Mouse (Mus musculus) layer of hippocampus, adult 18-20 months (tissue): ENCODE results near the gene Blm. TPM values are rescaled to one million over a fixed set of nuclear protein-coding genes. Genes with fewer than 3 reads are reported as not detected.
"Not testable (repeated sequence)": the region's sequence is repeated elsewhere in the genome, so short reads cannot be mapped to it uniquely, and the experiment has no call there.

Experiments used
- DNase-seq, 2 experiments: peaks; one replicate each; pipeline ENCODE4 v3.0.0; 2022; ENCODE audit warnings: low spot score in 2 of 2
- total RNA-seq, 2 experiments: library from RNA; stranded (reverse); gene quantifications; 2 replicates each; pipeline ENCODE4 v1.2.3; 2021

Blm gene
- total RNA-seq, 2 experiments from 2014 or later, result 3.0 to 3.2 TPM

DNA sequence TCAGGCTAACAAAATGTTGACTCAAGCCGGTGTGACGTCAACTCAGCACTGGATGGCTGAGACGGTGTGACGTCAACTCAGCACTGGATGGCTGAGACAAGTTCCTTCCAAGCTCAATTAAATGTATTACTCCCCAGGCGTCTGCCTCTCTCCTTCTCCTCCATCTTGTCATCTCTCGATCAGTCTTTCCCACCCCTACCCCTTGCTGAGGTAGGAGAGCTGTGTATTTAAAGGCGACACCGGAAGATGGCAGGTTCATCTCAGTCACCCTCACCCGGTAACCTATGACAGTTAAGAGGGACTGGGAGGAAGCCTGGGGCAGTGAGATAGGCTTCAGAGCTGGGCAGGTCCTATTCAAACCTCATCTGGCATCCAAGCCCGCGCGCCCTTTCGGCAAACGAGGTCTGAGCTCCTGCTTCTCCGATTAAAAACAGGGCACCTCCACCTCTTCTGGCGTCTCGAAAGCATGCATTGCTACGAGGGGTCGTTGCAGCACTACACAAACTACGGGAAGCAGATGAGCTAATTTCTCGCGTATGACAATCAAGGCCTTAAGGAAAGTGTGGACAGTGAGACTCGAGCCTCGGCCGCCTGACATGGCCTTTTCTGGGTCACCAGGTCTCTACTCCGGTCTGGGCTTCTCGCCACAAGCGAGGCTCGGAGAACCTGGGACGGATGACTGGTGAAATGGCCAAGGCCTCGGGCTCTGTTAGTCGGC lies 469 bp downstream of the Blm start:
- DNase-seq, result no peak

DNA sequence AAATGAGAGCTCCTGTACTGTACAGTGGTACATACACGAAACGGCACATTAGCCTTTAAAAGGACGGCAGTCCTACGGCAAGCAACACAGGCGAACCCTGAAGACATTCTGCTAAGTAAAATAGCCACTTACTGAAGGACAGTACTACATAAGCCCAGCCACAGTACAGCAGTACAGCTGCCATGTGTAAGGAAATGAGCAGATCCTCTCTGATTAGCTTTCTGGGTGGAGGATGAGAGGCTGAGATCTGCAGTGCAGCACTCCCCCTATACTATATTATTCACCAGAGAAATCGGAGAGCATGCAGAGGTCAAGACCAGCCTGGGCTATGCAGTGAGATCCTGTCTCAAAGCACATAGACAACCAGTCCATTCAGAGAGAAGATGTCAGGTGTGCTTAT lies 3.8 kb downstream of the Blm start:
- no peak for DNase-seq

DNA sequence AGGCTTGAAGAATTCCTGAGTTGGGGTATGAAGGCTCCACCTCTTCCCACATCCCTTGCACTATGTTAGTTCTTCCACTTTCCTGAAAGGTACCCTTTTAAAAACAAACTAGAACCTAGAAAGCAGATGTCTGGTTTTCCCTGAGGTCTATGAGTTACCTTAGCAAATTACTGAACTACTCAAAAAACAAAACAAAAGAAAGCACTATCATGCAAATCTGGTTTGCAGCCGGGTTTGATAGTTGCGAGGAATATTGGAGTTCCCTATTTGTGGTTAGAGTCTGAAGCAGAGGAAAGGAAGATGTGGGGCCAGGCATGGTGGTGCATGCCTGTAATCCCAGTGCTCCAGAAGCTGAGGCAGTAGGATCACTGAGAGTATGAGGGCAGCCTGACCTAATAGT lies 4.3 kb downstream of the Blm start:
- DNase-seq, result no peak

DNA sequence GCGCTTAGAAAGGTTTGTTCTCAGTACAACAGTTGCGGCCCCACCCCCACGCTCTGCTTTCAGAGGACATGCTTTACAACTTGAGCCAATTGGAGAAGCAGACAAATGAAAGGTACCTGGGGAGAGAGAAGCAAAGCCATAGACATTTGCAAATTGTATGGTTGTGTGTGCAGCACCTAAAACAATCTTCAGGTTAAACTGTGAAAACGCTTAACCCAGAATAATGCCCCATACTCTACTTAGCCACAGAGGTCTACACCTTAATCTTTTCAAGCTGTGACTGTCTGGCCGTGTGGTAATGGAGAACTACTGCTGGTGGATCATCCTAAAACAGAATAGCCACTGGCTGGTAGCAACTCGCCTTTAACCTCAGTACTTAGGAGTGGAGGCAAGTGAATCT lies 8.2 kb downstream of the Blm start:
- DNase-seq, result no peak

DNA sequence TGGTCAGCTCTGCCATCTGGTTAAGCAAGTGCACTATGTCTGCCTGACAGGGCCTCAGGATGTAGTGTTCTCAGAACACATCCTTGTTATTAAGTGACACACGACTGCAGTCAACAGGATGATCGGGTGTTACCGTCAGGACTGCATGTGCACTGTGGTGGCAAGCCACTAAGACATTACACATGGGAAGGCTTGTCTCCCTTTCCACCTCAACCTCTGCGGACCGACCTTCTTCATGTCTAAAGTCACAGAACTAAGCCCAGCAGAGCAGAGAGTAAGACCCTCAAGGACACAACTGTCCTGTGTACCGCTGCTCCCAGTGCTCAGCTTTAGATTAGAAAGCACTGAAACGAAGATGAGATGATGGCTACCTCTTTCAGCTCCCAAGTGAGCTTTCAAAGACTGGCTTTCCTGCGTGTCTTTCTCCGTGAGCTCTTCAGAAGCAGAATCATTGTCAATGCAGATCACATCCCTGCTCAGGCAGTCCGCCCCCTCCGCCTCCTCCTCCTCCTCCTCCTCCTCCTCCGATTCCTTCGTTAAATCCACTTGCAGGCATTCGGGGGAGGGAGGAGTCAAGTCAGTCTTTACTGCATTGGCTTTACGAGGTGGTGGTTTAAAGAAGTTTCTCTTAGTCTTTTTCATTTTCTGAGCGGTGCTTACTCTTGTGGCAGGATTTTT lies 22.4 kb downstream of the Blm start:
- no peak for DNase-seq

DNA sequence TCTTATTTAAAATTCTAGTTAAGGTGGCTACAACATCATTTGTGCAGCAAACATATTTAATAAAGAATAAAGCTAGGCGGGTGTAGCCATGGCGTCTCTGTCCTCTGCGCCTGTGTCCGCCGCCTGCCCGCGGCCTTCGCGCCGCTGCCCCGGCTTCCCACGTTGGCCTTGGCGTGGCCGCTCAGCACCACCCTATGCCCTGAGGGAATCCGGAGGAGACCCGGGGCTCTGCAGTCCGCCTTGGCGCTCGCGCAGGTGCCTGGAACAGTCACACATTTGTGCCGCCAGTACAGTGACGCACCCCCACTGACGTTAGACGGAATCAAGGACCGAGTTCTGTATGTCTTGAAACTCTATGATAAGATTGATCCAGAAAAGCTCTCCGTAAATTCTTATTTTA lies 27.2 kb downstream of the Blm start:
- DNase-seq, result not testable (repeated sequence)

DNA sequence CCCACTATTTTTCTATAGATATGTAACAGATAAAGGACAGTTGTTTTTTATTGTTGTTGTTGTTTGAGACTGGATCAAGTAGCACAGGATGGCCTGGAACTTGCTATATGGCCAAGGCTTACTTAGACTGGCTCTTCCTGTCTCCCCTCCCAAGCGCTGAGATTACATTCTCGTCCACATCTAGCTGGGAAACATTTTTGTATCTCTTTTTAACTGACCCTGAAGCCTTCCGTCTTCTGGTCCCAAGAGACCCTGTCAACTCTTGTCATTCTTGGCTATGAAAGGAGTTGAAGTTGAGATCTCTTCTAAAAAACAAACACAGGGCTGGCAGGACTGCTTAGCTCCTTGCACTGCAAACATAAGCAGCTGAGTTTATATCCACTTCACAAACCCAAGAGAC lies 28.9 kb downstream of the Blm start:
- DNase-seq, result no peak

DNA sequence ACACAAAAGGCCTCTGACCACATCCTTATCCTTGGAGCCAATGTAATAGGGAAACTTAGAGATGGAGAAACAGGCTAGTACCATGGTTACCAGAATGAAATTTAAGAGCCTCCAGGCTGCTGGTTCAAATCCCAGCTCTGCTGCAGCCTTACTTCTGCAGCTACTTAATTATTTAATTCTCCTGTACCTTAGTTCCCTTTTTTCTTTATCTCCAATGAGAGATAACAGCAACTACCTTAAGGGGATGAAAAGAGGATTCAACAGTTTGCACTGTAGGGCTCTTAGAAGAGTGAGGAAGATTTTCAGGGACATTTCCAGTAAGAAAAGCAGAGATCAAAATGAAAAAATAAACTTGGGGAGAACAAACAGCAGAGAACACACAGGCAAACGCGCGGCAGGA lies 30.0 kb downstream of the Blm start:
- DNase-seq, result no peak

DNA sequence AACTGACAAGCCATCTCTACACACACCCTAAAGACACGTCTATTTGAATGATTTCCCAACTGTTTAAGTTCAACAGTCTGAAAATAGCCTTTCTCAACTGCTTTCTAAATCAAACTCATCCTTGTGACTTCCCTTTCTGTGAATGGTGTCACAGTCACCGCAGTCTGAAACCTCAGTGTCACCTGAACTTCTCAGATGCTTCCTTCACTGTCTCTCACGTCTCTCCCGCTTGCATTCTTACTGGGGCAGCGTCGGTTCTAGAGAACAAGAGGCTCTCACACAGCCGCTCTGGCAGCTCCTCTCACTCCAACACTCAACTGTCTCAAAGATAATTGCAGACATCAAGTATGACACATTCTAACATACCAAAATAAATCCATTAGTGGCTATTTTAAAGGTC lies 33.9 kb downstream of the Blm start:
- no peak for DNase-seq

DNA sequence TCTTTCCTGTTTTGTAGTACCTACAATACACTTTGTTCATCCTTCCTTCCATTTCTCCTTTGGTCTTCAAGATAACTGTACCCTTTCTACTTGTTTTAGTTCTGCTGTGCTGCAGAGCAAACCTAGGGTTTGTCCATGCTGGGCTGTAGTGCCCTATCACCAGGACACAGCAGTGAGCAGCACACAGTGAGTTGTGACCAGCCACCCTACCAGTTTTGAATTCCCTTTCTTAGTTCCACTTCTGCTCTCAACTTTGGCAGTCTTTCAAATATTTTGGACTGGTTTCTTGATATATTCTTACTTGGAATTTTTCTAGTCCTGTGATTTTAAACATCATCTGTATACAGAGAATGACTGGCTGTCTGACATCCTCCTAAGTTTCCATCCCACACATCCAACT lies 34.8 kb downstream of the Blm start:
- DNase-seq, result no peak

DNA sequence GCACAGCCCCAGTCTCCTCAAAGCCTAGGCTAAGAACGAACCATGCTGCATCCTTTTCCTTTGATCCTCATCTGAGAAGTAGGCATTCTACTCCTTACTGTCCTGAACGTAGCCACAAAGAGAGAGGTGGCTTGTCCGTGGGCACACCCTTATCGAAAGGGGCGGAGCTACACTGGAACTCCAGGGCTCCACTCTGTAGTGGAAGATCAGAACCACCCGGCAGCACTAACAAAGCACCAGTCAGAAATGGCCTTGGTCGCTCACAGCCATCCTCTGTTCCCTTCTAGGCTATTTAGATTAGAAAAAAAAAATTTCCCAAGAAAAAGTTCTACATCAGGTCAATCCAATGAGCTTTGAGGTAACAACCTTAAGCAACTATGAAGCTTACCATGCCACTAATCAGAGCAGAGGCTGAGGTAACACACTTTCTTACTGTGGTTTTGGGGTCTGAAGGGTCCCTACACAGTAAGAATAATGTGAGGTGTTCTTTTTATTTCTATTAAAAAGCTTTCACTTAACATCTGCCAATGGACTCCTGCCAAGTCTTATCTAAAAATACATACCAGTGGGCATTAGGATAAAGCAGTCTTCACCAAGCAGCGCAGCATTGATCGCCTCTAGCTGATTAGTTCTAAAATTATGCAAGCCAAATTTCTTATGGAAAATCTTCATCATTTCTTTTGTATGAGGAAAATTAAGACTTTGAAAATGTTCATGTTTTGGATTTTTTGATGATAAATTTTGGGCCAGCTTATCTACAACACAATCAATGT lies 35.5 kb downstream of the Blm start:
- no peak for DNase-seq

DNA sequence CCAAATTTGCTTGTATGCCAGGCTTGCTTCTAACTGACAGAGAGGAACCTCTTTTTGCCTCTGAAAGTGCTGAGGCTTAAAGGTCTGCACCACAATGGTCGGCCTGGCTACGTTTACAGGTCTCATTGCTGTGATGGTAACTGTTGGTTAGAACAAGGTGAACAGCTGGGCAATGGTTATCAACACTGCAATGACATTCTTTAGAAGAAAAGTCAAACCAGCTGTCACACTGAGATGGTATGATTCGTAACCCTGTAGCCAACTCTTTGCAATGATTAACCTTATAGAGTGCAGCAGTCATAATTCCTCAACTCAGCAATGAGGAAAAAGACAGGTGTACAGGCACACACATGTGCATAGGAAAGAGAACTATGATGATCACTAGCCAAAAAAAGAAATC lies 38.3 kb downstream of the Blm start:
- DNase-seq, result no peak

DNA sequence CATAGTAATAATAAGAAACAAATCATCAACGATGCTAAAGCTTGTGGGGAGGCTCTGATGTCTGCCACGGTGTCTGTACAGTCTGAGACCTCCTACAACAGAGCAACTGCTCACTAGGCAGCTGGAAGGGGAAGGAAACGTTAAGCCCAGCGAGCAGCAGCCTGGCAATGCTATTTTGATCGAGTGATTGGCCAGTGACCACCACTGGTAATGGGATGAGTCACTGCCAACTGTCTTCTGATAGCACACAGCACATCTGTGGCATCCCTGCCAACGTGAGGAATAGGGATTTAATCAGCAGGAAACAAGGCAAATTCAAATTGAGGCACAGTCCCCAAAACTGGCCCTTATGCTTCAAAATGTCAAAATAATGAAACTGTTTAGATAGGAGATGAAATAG lies 39.7 kb downstream of the Blm start:
- DNase-seq, result no peak

DNA sequence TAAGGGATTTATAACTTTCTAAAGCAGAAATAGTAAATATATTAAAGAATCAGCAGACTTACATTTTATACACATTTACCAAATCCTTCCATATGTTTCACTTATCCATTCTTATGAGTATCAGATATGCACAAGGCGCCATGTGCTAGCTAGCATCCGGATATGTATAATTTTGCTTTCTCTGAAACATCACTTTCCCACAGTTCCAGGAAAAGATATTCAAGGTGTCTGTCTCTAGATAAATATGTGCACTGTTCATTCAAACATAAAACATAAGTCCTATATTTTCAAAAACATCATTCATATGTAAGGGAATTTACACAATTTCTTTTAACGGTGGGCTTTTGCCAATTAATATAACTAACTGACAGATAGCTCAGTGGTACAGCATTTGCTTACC lies 42.9 kb downstream of the Blm start:
- DNase-seq, result no peak

DNA sequence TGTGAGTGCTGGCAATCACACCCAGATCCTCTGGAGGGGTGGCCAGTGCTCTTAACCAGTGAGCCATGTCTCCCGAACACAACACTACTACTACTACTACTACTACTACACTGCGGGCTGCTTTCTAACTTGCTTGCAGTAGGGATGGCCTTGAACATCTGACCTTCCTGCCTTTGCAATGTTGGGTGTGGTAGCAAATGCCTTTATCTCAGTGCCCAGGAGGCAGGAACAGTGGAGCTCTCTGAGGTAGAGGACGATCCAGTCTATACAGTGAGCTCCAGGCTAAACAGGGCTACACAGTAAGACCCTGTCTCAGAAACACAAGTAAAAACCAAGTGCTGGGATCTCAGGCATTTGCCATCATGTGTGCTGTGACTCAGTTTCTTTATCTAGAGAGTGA lies 43.8 kb downstream of the Blm start:
- no peak for DNase-seq

DNA sequence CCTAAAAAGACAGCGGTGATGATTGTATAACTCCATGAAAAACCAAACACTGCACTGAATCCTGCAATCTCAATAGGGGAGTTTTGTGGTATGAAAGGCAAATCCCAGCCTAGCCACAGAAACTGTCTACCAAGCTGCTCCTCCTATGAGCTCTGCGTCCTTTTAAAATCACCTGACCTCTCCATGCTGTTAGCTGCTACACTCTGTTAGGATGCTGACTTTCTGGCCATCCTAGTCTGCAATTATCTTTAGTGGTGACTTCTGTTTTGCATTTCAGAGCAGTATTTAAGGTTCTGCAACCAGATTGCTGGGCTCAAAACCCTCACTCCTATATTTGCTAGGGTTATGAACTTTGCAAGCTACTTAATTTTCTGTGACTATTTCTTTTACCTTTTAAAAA lies 44.6 kb downstream of the Blm start:
- no peak for DNase-seq

DNA sequence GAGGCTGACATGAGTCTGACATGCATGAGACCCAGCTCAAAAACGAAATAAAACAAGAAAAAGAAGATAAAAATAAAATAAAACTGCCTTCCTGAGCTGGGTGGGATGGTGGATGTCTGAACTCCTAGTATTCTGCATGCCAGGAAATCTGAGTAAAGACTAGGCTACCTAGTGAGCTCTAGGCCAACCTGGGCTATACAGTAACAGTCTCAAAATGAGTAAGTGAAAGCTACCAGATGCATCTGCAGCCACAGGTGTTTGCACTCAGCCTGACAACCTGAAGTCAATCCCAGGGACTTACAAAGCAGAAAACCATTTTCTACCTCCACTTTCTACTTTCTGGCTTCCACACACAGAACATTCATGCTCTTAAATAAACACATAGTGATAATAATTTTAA lies 45.5 kb downstream of the Blm start:
- no peak for DNase-seq

DNA sequence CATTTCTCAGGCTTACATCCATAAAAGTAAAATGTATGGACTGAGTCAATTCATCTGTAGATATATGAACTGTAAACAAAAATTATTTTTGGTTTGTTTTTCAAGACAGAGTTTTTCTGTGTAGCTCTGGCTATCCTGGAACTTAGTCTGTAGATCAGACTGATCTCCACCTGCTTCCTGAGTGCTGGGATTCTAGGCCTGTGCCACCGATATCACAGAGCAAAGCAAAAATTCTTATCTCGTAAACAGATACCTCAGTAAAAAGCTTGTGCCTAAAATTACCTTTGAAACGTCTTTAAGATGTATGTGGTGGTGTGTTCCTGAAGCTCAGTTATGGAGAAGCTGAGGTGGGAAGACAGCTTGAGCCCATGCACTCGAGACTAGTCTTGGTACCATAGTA lies 47.7 kb downstream of the Blm start:
- DNase-seq, result no peak

DNA sequence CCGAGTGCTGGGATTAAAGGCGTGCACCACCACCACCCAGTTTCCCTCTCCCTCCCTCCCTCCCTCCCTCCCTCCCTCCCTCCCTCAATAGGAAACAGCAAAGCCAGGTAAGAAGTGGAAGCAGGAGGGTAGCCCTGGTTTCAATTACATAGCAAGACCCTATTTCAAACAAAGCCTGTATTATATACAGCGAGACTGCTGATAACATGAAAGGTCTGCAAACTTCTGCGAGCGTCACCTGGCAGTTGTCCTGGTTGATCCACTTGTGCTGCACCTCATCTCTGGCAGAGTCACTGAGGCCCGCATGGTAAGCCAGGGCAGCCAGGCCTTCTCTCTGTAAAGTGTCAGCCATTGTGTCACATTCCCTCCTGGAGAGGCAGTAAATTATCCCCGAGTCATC lies 54.8 kb downstream of the Blm start:
- DNase-seq, result no peak

DNA sequence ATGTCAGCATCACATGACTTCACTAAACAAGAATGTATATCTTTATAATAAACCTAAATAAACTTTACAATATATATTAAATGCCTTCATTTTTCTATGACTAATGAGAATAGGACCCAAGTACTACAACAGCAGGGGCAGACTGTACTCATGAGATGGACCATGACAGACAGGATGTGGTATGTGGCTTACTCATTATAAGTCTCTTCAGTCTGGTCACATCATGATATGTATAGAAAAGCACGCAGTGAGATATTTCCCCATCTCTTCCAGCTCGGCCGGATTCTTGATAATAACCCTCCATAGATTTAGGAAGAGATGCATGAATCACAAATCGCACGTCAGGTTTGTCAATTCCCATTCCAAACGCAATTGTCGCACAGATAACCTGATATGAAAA lies 61.1 kb downstream of the Blm start:
- DNase-seq, result no peak

DNA sequence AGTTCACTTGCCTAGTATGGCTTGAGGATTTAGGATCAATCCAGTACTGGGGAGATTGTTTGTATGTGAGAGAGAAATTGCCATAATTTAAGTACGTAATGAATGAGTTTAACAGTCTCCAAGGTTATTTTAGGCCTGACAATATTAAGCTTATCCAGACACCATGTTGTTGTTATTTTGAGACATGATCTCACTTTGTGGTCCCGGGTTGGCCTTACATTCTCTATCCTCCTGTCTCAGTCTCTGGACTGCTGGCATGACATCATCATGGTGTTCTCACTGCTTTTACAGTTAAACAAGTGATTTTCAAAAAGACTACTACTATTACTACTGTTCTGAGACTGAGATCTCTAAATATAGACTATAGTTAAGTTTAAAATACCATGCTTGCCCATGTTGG lies 66.1 kb downstream of the Blm start:
- DNase-seq, result no peak

DNA sequence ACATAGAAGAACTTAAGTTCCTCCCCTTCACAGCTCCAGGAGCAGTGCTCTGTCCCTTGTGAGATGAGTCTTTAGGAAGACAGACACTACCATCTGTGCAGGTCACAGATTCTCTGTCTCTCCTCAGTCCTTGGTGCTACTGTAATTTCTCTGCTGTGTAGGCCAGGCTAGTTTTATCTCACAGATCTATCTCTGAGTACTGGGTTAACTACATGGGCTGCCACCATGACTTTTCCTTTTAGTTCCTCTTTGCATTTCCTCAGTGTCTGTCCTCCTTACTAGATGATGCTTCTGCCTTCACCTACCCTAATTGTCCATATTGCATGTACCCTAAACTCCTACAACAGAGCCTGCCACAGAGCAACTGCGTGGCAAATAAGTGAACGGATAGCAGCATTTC lies 67.6 kb downstream of the Blm start:
- DNase-seq, result no peak

DNA sequence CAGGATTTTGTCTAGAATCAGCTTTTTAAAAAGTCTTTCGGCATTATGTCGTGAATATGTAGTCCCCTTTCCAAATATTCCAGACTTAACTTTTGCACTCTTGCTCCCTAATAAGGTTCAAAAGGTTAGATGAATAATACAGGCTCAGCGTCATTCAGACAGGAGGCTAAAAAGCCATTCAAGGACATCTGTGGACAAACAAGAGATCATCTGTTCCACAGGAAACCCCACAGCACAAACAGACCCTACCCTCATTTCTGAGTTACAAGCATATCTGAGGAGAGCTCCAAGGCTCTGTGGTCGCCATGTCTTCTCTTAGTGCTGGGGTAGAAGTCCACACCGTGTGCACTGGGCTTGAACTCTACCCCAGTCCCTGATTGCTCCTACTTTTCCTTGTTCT lies 70.1 kb downstream of the Blm start:
- no peak for DNase-seq
